7 mouse cellular contexts compared by ENCODE assay signal in the genomic region with DNA sequence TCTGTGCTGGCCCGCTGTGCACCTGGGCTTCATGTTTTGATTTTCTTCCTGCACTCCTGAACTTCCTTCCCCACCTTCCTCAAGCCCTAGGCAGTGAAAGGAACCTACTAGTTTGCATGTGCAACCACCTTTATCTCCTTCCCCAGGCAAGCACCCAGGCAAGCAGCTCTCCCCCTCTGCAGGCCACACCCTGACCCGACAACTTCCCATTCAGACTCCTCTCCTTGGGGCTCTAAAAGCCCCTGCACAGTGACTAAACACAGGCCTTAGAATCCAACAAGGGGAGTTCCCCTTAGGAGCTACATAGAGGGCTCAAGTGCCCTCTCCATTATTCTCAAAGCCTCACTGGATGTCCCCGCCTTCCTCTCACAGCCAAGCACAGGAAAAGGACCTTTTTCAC. TPM values are rescaled to one million over a fixed set of nuclear protein-coding genes. Genes with fewer than 3 reads are reported as not detected.
DNase-seq lines count a peak whose midpoint lies in the region; ATAC-seq and TF ChIP-seq lines count a peak whose summit lies in the region.

No protein-coding gene starts in this region.

- TF ChIP-seq EP300 in liver, embryonic 14.5 days (IDR thresholded peaks at IDR 0.05; ENCODE audit: low read depth) = 0 out of 2 replicates have a peak, but pooled peaks have one; percentile 8

- peak overlapping the region; percentile 52 for H3K27ac ChIP-seq in bone marrow, adult 2 months (ENCODE audit: control insufficient read depth, insufficient read depth, low read depth, low read length, poor library complexity)
- H3K27ac ChIP-seq in forebrain, embryonic 11.5 days (ENCODE audit: low read depth, low read length) = no peak overlapping the region
- H3K27ac ChIP-seq in liver, embryonic 14.5 days = peak overlapping the region; percentile 89
- H3K27ac ChIP-seq in neural tube, embryonic 15.5 days (replicated peaks) = no peak overlapping the region

- no peaks in the 10 kb centered on the region for H3K9me3 ChIP-seq in forebrain, embryonic 11.5 days (ENCODE audit: control insufficient read depth, low read length)
- no peaks in the 10 kb centered on the region for H3K9me3 ChIP-seq in liver, embryonic 14.5 days (ENCODE audit: control insufficient read depth, low read length)
- H3K9me3 ChIP-seq in neural tube, embryonic 15.5 days (replicated peaks) = no peaks in the 10 kb centered on the region

- no peaks in the 10 kb centered on the region for H3K36me3 ChIP-seq in forebrain, embryonic 11.5 days (ENCODE audit: control insufficient read depth, insufficient read depth, low read length)
- H3K36me3 ChIP-seq in liver, embryonic 14.5 days (replicated peaks; ENCODE audit: control insufficient read depth, insufficient read depth, low read depth) = no peaks in the 10 kb centered on the region
- H3K36me3 ChIP-seq in neural tube, embryonic 15.5 days = no peaks in the 10 kb centered on the region

- DNase-seq in forebrain, embryonic 11.5 days (ENCODE audit: low spot score) = no peak
- peak; percentile 53 to 63 (median 61) for DNase-seq in liver, embryonic 14.5 days (ENCODE audit: low read depth in 3 of 3, low spot score in 3 of 3)
- no peak for DNase-seq in left cerebral cortex, adult 8-10 months (ENCODE audit: low spot score in 2 of 2)
- DNase-seq in ovary, postnatal 36 days (ENCODE audit: low spot score) = no peak

- H3K9ac ChIP-seq in forebrain, embryonic 11.5 days (ENCODE audit: low read length) = peak overlapping the region; percentile 41
- H3K9ac ChIP-seq in liver, embryonic 14.5 days (replicated peaks) = peak overlapping the region; percentile 61
- H3K9ac ChIP-seq in neural tube, embryonic 15.5 days (replicated peaks) = no peak overlapping the region

- ATAC-seq in forebrain, embryonic 11.5 days (replicated peaks; ENCODE audit: low FRiP score) = no peak
- peak; percentile 73 for ATAC-seq in liver, embryonic 14.5 days (ENCODE audit: insufficient read depth)
- no peak for ATAC-seq in neural tube, embryonic 15.5 days (ENCODE audit: low FRiP score)
- no peak for ATAC-seq in cerebellum, adult (ENCODE audit: insufficient number of reproducible peaks, low FRiP score, low TSS enrichment)

- no peak overlapping the region for H3K4me2 ChIP-seq in forebrain, embryonic 11.5 days (ENCODE audit: low read depth, low read length, severe bottlenecking)
- peak overlapping the region; percentile 83 for H3K4me2 ChIP-seq in liver, embryonic 14.5 days (ENCODE audit: low read depth)
- H3K4me2 ChIP-seq in neural tube, embryonic 15.5 days = peak overlapping the region; percentile 69

- 22% methylated on average over 3 of the region's 3 CpGs for WGBS in bone marrow, adult 2 months
- WGBS in forebrain, embryonic 11.5 days = 62% methylated on average over 3 of the region's 3 CpGs
- WGBS in liver, embryonic 14.5 days (ENCODE audit: insufficient replicate concordance) = 22% methylated on average over 3 of the region's 3 CpGs
- 73% methylated on average over 3 of the region's 3 CpGs for WGBS in neural tube, embryonic 15.5 days

- H3K4me1 ChIP-seq in bone marrow, adult 2 months (ENCODE audit: control insufficient read depth, insufficient read depth, low read length) = peaks cover 6% of the 10 kb centered on the region
- peaks cover 5% of the 10 kb centered on the region; the same call in 1 of the 2 replicates for H3K4me1 ChIP-seq in forebrain, embryonic 11.5 days (replicated peaks; ENCODE audit: control insufficient read depth, insufficient read depth, low read length)
- peaks cover 44 to 55% of the 10 kb centered on the region in 2 experiments for H3K4me1 ChIP-seq in liver, embryonic 14.5 days (replicated peaks; ENCODE audit: control insufficient read depth in 2 of 2, insufficient read depth in 2 of 2, low read length in 1 of 2)
- peaks cover 65% of the 10 kb centered on the region for H3K4me1 ChIP-seq in neural tube, embryonic 15.5 days

- no peak overlapping the region for H3K4me3 ChIP-seq in bone marrow, adult 2 months (replicated peaks; ENCODE audit: control insufficient read depth, low read depth, low read length)
- H3K4me3 ChIP-seq in forebrain, embryonic 11.5 days (ENCODE audit: low read depth, low read length) = no peak overlapping the region
- H3K4me3 ChIP-seq in liver, embryonic 14.5 days (ENCODE audit: insufficient read depth in 1 of 2, low read depth in 2 of 2, low read length in 2 of 2) = peak overlapping the region; percentile 22 to 32; a peak in 3 of 4 replicates
- H3K4me3 ChIP-seq in neural tube, embryonic 15.5 days (replicated peaks) = peak overlapping the region; percentile 93; the same call in 1 of the 2 replicates

- no peak; the same call in 1 of the 2 replicates for TF ChIP-seq CTCF in bone marrow, adult 2 months (IDR thresholded peaks at IDR 0.05; ENCODE audit: control insufficient read depth, insufficient read depth, low read length)
- TF ChIP-seq CTCF in liver, embryonic 14.5 days (IDR thresholded peaks at IDR 0.05; ENCODE audit: low read depth) = peak; percentile 44

- no peaks in the 10 kb centered on the region for H3K27me3 ChIP-seq in forebrain, embryonic 11.5 days (ENCODE audit: control insufficient read depth, insufficient read depth, low read length)
- no peaks in the 10 kb centered on the region for H3K27me3 ChIP-seq in liver, embryonic 14.5 days (ENCODE audit: control insufficient read depth, insufficient read depth, low read length)
- no peaks in the 10 kb centered on the region for H3K27me3 ChIP-seq in neural tube, embryonic 15.5 days (replicated peaks)

- TF ChIP-seq POLR2A in bone marrow, adult 2 months (IDR thresholded peaks at IDR 0.05; ENCODE audit: borderline replicate concordance, control insufficient read depth, low read depth, low read length) = no peak

RNA-seq across cellular contexts. Expression of gene Gga2, which starts 2.8 kb away (rescaled TPM):
- 23.3 and 35.6 TPM in 2 replicates for polyA plus RNA-seq in bone marrow, adult 2 months (2011; ENCODE audit: insufficient read depth, insufficient read length, low replicate concordance, missing spikeins)
- polyA plus RNA-seq in forebrain, embryonic 11.5 days (2014; fragmentation: Nextera tagmentation; extraction: Ambion mirVana) = 60.1 and 60.6 TPM in 2 replicates
- polyA plus RNA-seq in liver, embryonic 14.5 days (2012; rRNA removed) = 21.9 and 23.5 TPM in 2 replicates
- 18.2 and 21.4 TPM in 2 replicates for polyA plus RNA-seq in liver, embryonic 14.5 days (2014; fragmentation: Nextera tagmentation; extraction: Ambion mirVana)
- 53.1 and 58.6 TPM in 2 replicates for polyA plus RNA-seq in neural tube, embryonic 15.5 days (2015; fragmentation: Nextera tagmentation; extraction: Ambion mirVana)
- 10 to 100 TPM; 30.4 to 37.7 (median 35.3) TPM for total RNA-seq in left cerebral cortex, adult 8-10 months (2022)

RNA-seq across cellular contexts. Expression of gene Cog7, which starts 36.7 kb away (rescaled TPM):
- 3.4 and 9.2 TPM in 2 replicates for polyA plus RNA-seq in bone marrow, adult 2 months (2011; ENCODE audit: insufficient read depth, insufficient read length, low replicate concordance, missing spikeins)
- 22.0 and 23.8 TPM in 2 replicates for polyA plus RNA-seq in forebrain, embryonic 11.5 days (2014; fragmentation: Nextera tagmentation; extraction: Ambion mirVana)
- 5.6 and 7.2 TPM in 2 replicates for polyA plus RNA-seq in liver, embryonic 14.5 days (2012; rRNA removed)
- polyA plus RNA-seq in liver, embryonic 14.5 days (2014; fragmentation: Nextera tagmentation; extraction: Ambion mirVana) = 4.7 and 4.8 TPM in 2 replicates
- 27.6 and 27.8 TPM in 2 replicates for polyA plus RNA-seq in neural tube, embryonic 15.5 days (2015; fragmentation: Nextera tagmentation; extraction: Ambion mirVana)
- total RNA-seq in left cerebral cortex, adult 8-10 months (2022) = 10 to 100 TPM; 45.4 to 51.0 (median 48.1) TPM

RNA-seq across cellular contexts. Expression of gene Ubfd1, which starts 48.7 kb away (rescaled TPM):
- polyA plus RNA-seq in bone marrow, adult 2 months (2011; ENCODE audit: insufficient read depth, insufficient read length, low replicate concordance, missing spikeins) = 9.0 and 13.8 TPM in 2 replicates
- polyA plus RNA-seq in forebrain, embryonic 11.5 days (2014; fragmentation: Nextera tagmentation; extraction: Ambion mirVana) = 89.0 and 90.6 TPM in 2 replicates
- 11.3 and 11.7 TPM in 2 replicates for polyA plus RNA-seq in liver, embryonic 14.5 days (2012; rRNA removed)
- 16.9 and 20.5 TPM in 2 replicates for polyA plus RNA-seq in liver, embryonic 14.5 days (2014; fragmentation: Nextera tagmentation; extraction: Ambion mirVana)
- polyA plus RNA-seq in neural tube, embryonic 15.5 days (2015; fragmentation: Nextera tagmentation; extraction: Ambion mirVana) = 71.5 and 73.3 TPM in 2 replicates
- total RNA-seq in left cerebral cortex, adult 8-10 months (2022) = 10 to 100 TPM; 50.2 to 58.3 (median 51.9) TPM

RNA-seq across cellular contexts. Expression of gene Ears2, which starts 48.8 kb away (rescaled TPM):
- polyA plus RNA-seq in bone marrow, adult 2 months (2011; ENCODE audit: insufficient read depth, insufficient read length, low replicate concordance, missing spikeins) = 1.6 and 2.3 TPM in 2 replicates
- 18.1 and 18.3 TPM in 2 replicates for polyA plus RNA-seq in forebrain, embryonic 11.5 days (2014; fragmentation: Nextera tagmentation; extraction: Ambion mirVana)
- 3.7 and 4.0 TPM in 2 replicates for polyA plus RNA-seq in liver, embryonic 14.5 days (2012; rRNA removed)
- 6.9 and 7.9 TPM in 2 replicates for polyA plus RNA-seq in liver, embryonic 14.5 days (2014; fragmentation: Nextera tagmentation; extraction: Ambion mirVana)
- polyA plus RNA-seq in neural tube, embryonic 15.5 days (2015; fragmentation: Nextera tagmentation; extraction: Ambion mirVana) = 9.6 and 11.5 TPM in 2 replicates
- 1 to 10 TPM; 7.1 to 8.4 (median 7.9) TPM for total RNA-seq in left cerebral cortex, adult 8-10 months (2022)

Comparison
In these comparisons a context has a peak if more than half of its experiments do, and no peak if none do; other contexts are left out.
1. H3K27ac ChIP-seq: peak in bone marrow, adult 2 months (single experiment) and liver, embryonic 14.5 days (single experiment); none in forebrain, embryonic 11.5 days (single experiment) and neural tube, embryonic 15.5 days (single experiment).
2. H3K4me3 ChIP-seq: peak in liver, embryonic 14.5 days (2 of 2) and neural tube, embryonic 15.5 days (single experiment); none in bone marrow, adult 2 months (single experiment) and forebrain, embryonic 11.5 days (single experiment).
3. DNase-seq: peak in liver, embryonic 14.5 days (3 of 3); none in forebrain, embryonic 11.5 days (single experiment), left cerebral cortex, adult 8-10 months (0 of 2) and ovary, postnatal 36 days (single experiment).